Mouse (Mus musculus) CD4-positive, CD25-positive, alpha-beta regulatory T cell, adult 4 months (primary cell): ENCODE data around the gene Clpx. TPM values are rescaled to one million over a fixed set of nuclear protein-coding genes. Genes with fewer than 3 reads are reported as not detected.
A peak's percentile ranks its signal among the peaks of the same experiment; 100 is the strongest.
"Not testable (repeated sequence)": the region's sequence is repeated elsewhere in the genome, so short reads cannot be mapped to it uniquely, and the experiment has no call there.

ENCODE experiments used
- ATAC-seq: one replicate; pipeline ENCODE4 v1.8.0; 2017
- polyA plus RNA-seq, 2 experiments: library from polyadenylated mRNA; unstranded; fragments of 100-300 nt; shearing (Covaris generic); gene quantifications; one replicate each; pipeline ENCODE4 v1.2.1; 2017

Gene Clpx
- polyA plus RNA-seq, 2 experiments from 2014 or later = 35.2 to 36.3 TPM

- ATAC-seq = no peak
These were observed 1.6 kb upstream of the Clpx start for GRCm38 (mm10) chr9:65292421-65292820.

GRCm38 (mm10) chr9:65293119-65293518 is 941 bp upstream of the Clpx start:
- peak; percentile 54 for ATAC-seq

DNA sequence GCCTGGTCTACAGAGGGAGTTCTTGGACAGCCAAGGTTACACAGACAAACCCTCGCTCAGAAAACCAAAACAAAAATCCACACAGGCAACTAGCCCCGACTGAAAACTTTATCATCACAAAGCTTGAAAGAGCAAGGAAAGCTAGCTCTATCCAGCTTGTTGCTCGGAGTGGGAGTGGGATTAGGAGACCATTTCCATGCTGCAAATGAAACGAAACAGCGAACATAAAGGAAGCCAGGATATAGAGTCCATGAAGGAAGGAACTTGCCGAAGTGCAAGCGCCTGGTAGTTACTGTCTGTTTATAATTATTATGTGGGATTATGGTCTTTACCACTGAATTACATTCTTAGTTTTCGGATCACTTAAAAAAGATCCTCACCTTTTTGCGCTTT is 484 bp upstream of the Clpx start:
- no peak for ATAC-seq

GRCm38 (mm10) chr9:65294716-65295378 is 787 bp downstream of the Clpx start:
- no peak for ATAC-seq

GRCm38 (mm10) chr9:65297056-65297455 is 3.0 kb downstream of the Clpx start:
- no peak for ATAC-seq

- no peak for ATAC-seq
These were observed 4.7 kb downstream of the Clpx start for GRCm38 (mm10) chr9:65298761-65299160.

GRCm38 (mm10) chr9:65299650-65300049 is 5.6 kb downstream of the Clpx start:
- ATAC-seq = no peak

GRCm38 (mm10) chr9:65302327-65302983 is 8.4 kb downstream of the Clpx start:
- ATAC-seq = no peak

- ATAC-seq = no peak
These were observed 9.5 kb downstream of the Clpx start for GRCm38 (mm10) chr9:65303586-65303985.

DNA sequence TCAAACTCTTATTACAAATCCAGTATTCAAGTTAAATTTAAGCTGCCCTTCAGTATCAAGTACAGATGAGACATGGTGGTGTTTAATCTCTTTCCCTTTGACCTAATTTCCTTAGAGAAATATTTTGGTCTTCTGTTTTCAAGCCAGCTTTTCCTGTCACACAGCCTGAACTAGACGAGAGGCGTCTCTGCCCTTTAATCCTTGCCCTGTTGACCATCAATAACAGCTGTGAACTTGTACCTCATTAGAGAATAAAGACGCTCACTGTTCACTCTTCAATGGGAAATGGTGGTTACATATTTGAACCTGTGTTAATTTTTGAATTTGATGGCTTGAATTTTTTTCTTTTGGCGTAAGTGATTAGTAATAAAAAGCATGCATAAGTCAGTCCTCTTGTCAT is 10.2 kb downstream of the Clpx start:
- ATAC-seq = no peak

GRCm38 (mm10) chr9:65306672-65307071 is 12.6 kb downstream of the Clpx start:
- ATAC-seq = no peak

DNA sequence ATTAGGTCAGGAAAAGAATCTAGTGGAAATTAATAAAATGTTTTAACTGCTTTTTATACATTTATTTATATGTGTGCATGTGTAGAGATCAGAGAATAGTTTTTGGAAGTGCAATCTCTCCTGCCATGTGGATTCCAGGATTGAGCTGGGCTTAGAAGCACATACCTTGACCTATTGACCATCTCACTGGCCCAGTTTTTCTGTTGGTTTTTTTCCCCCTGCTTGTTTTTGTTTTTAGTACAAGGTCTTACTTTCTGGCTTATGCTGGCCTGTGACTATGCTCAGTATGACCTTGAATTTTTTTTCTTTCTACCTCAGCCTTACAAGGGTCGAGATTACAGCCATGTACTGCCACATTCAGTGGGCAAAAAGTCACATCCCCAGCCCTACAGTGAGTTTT is 14.0 kb downstream of the Clpx start:
- ATAC-seq = no peak

DNA sequence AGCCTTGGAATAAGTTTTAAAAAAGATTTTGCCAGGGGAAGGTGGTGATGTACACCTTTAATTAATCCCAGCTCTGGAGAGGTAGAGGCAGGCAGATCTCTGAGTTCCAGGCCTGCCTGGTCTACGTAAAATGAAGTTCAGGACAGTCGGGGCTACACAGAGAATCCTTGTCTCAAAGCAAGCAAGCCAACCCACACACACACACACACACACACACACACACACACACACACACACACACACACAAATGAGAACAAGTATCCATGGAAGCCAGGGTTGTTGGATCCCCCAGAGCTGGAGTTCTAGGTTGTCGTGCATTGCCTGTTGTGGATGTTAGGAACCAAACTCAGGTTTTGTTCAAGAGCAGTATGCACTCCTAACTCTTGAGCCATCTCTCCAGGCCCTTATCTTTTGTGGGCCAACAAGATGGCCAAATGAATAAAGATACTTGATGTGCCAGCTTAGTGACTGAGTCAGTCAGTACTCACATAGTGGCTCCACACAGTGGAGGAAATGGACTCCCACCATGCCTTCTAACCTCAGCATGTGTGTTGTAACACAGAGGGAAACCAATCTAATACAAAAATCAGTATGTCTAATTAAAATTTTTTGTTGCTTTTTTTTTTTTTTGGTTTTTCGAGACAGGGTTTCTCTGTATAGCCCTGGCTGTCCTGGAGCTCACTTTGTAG is 18.8 kb downstream of the Clpx start:
- ATAC-seq = no peak

DNA sequence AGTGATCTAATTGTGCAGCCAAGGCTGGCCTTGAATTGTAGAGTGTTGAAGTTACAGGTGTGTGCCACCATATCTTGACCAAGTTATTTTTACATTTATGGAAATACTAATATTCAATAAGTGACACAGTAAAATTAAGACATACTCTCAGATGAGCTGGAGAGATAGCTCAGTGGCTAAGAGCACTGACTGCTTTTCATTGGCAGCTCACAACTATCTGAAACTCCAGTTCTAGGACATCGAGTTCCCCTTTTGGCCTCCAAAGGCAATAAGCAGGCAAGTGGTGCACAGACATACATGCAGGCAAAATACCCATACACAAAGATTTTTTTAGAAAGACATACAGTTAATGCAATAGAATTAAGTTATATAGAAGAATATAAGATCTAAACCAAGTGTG is 19.8 kb downstream of the Clpx start:
- no peak for ATAC-seq

GRCm38 (mm10) chr9:65322255-65322900 is 28.3 kb downstream of the Clpx start:
- no peak for ATAC-seq

- ATAC-seq = no peak
These were observed 31.9 kb downstream of the Clpx start for GRCm38 (mm10) chr9:65325971-65326370.

- no peak for ATAC-seq
These were observed 33.3 kb downstream of the Clpx start for GRCm38 (mm10) chr9:65327371-65327770.

GRCm38 (mm10) chr9:65333958-65334357 is 39.9 kb downstream of the Clpx start:
- ATAC-seq = no peak

GRCm38 (mm10) chr9:65339146-65339545 is 45.1 kb downstream of the Clpx start:
- ATAC-seq = no peak

GRCm38 (mm10) chr9:65340414-65340813 is 46.4 kb downstream of the Clpx start:
- ATAC-seq = no peak

- not testable (repeated sequence) for ATAC-seq
These were observed 51.4 kb downstream of the Clpx start for GRCm38 (mm10) chr9:65345439-65345838.

- ATAC-seq = peak; percentile 83
These were observed 51.9 kb downstream of the Clpx start, which contains the start of gene Pdcd7 for GRCm38 (mm10) chr9:65345854-65346475. TSS of gene Pdcd7 (plus strand) at chr9:65346104.
